Comparison of ENCODE assay signal across 32 mouse cellular contexts in genomic region chr9:54995645-54996044, GRCm38 (mm10). TPM values are rescaled to one million over a fixed set of nuclear protein-coding genes. Genes with fewer than 3 reads are reported as not detected.
DNase-seq lines count a peak whose midpoint lies in the region; ATAC-seq lines count a peak whose summit lies in the region.
"Had no signal": no experiment of that assay in that cellular context is flagged by ENCODE, and none has a peak within 500 bp of the region (broad histone marks: within the 10 kb centered on the region; RNA-seq: fewer than 3 reads in every experiment).

No protein-coding gene starts in this region.

- no peaks in the 10 kb centered on the region for H3K4me1 ChIP-seq in liver, embryonic 11.5 days (replicated peaks; ENCODE audit: control insufficient read depth, insufficient read depth, low read length)
- H3K4me1 ChIP-seq in liver, embryonic 16.5 days (ENCODE audit: control insufficient read depth, low read depth, low read length), result no peaks in the 10 kb centered on the region; the same call in 1 of the 2 replicates
- H3K4me1 ChIP-seq in forebrain, embryonic 11.5 days (replicated peaks; ENCODE audit: control insufficient read depth, insufficient read depth, low read length), result no peaks in the 10 kb centered on the region
- H3K4me1 ChIP-seq: forebrain, embryonic 12.5 days; heart, embryonic 15.5 days; limb, embryonic 15.5 days; lung, embryonic 15.5 days; midbrain, embryonic 13.5 days had no signal

- no peak overlapping the region for H3K9ac ChIP-seq in liver, embryonic 11.5 days (ENCODE audit: low read depth, low read length)
- H3K9ac ChIP-seq in liver, embryonic 16.5 days (ENCODE audit: low read depth, low read length), result no peak overlapping the region
- no peak overlapping the region for H3K9ac ChIP-seq in forebrain, embryonic 11.5 days (ENCODE audit: low read length)
- H3K9ac ChIP-seq: forebrain, embryonic 12.5 days; forebrain, postnatal 0 days; heart, embryonic 15.5 days; hindbrain, embryonic 13.5 days; limb, embryonic 15.5 days; lung, embryonic 15.5 days; midbrain, embryonic 13.5 days had no signal

- DNase-seq in liver, embryonic 11.5 days (ENCODE audit: low spot score), result no peak
- no peak for DNase-seq in liver
- no peak for DNase-seq in ovary, postnatal 14 days (ENCODE audit: low spot score)
- DNase-seq in forebrain, embryonic 11.5 days (ENCODE audit: low spot score), result no peak
- DNase-seq in cerebellum, postnatal 10 days, result no peak
- DNase-seq: adrenal gland, postnatal 36 days; cerebellum, adult 11 months; cerebellum, adult 9-11 months; forebrain, postnatal 0 days; kidney, postnatal 14 days; layer of hippocampus, adult 9-11 months; retina, postnatal 1 day; spleen, adult 18-20 months; thymus, postnatal 14 days had no signal

- peaks cover 2% of the 10 kb centered on the region; the same call in 1 of the 2 replicates for H3K27me3 ChIP-seq in liver, embryonic 11.5 days (replicated peaks; ENCODE audit: control insufficient read depth, insufficient read depth, low read length)
- peaks cover 2% of the 10 kb centered on the region; the same call in 1 of the 2 replicates for H3K27me3 ChIP-seq in liver, embryonic 16.5 days (ENCODE audit: control insufficient read depth, insufficient read depth, low read depth, low read length)
- no peaks in the 10 kb centered on the region for H3K27me3 ChIP-seq in forebrain, embryonic 11.5 days (ENCODE audit: control insufficient read depth, insufficient read depth, low read length)
- H3K27me3 ChIP-seq: forebrain, embryonic 12.5 days; heart, embryonic 15.5 days; hindbrain, embryonic 13.5 days; limb, embryonic 15.5 days; lung, embryonic 15.5 days; midbrain, embryonic 13.5 days had no signal

- ATAC-seq in liver, embryonic 11.5 days (replicated peaks; ENCODE audit: low FRiP score), result peak; percentile 71
- 0 out of 2 replicates have a peak, but pooled peaks have one; percentile 18 for ATAC-seq in common myeloid progenitor, adult 5-6 weeks (replicated peaks; ENCODE audit: low read depth, poor library complexity, severe bottlenecking)
- ATAC-seq in liver, embryonic 16.5 days (ENCODE audit: low read depth), result peak; percentile 56
- ATAC-seq in forebrain, embryonic 11.5 days (replicated peaks; ENCODE audit: low FRiP score), result no peak
- ATAC-seq: forebrain, postnatal 0 days; intestine, postnatal 0 days; midbrain, embryonic 13.5 days had no signal

- 24% methylated on average over 3 of the region's 3 CpGs for WGBS in liver, embryonic 11.5 days
- 13% methylated on average over 3 of the region's 3 CpGs for WGBS in liver, embryonic 16.5 days (ENCODE audit: insufficient replicate concordance)
- 92% methylated on average over 3 of the region's 3 CpGs for WGBS in forebrain, embryonic 11.5 days

- H3K36me3 ChIP-seq in liver, embryonic 11.5 days (ENCODE audit: control insufficient read depth, insufficient read depth, low read length), result no peaks in the 10 kb centered on the region
- no peaks in the 10 kb centered on the region for H3K36me3 ChIP-seq in liver, embryonic 16.5 days (ENCODE audit: control insufficient read depth, insufficient read depth)
- H3K36me3 ChIP-seq in forebrain, embryonic 11.5 days (ENCODE audit: control insufficient read depth, insufficient read depth, low read length), result no peaks in the 10 kb centered on the region
- H3K36me3 ChIP-seq: forebrain, embryonic 12.5 days; heart, embryonic 15.5 days; hindbrain, embryonic 13.5 days; limb, embryonic 10.5 days; limb, embryonic 15.5 days; lung, embryonic 15.5 days; midbrain, embryonic 13.5 days had no signal

- H3K4me3 ChIP-seq in liver, embryonic 11.5 days (ENCODE audit: low read depth, low read length), result no peak overlapping the region
- H3K4me3 ChIP-seq in liver, embryonic 16.5 days (ENCODE audit: low read depth, low read length), result no peak overlapping the region
- no peak overlapping the region for H3K4me3 ChIP-seq in forebrain, embryonic 11.5 days (ENCODE audit: low read depth, low read length)
- H3K4me3 ChIP-seq: erythroblast, embryonic 14.5 days; forebrain, embryonic 12.5 days; heart, embryonic 15.5 days; hindbrain, embryonic 13.5 days; limb, embryonic 10.5 days; limb, embryonic 15.5 days; lung, embryonic 15.5 days; midbrain, embryonic 13.5 days had no signal

- H3K9me3 ChIP-seq in liver, embryonic 11.5 days (ENCODE audit: control insufficient read depth, low read length), result no peaks in the 10 kb centered on the region
- no peaks in the 10 kb centered on the region for H3K9me3 ChIP-seq in liver, embryonic 16.5 days (replicated peaks; ENCODE audit: control insufficient read depth, low read length)
- H3K9me3 ChIP-seq in forebrain, embryonic 11.5 days (ENCODE audit: control insufficient read depth, low read length), result no peaks in the 10 kb centered on the region
- H3K9me3 ChIP-seq: forebrain, embryonic 12.5 days; heart, embryonic 15.5 days; hindbrain, embryonic 13.5 days; limb, embryonic 10.5 days; limb, embryonic 15.5 days; lung, embryonic 15.5 days; midbrain, embryonic 13.5 days had no signal

- no peak overlapping the region for H3K4me2 ChIP-seq in liver, embryonic 11.5 days
- no peak overlapping the region for H3K4me2 ChIP-seq in liver, embryonic 16.5 days (ENCODE audit: low read depth, low read length)
- no peak overlapping the region for H3K4me2 ChIP-seq in forebrain, embryonic 11.5 days (ENCODE audit: low read depth, low read length, severe bottlenecking)
- H3K4me2 ChIP-seq: forebrain, embryonic 12.5 days; heart, embryonic 15.5 days; hindbrain, embryonic 13.5 days; limb, embryonic 15.5 days; lung, embryonic 15.5 days; midbrain, embryonic 13.5 days had no signal

- H3K27ac ChIP-seq in liver, embryonic 11.5 days (ENCODE audit: low read depth, low read length), result no peak overlapping the region
- H3K27ac ChIP-seq in liver, embryonic 16.5 days (ENCODE audit: low read length), result no peak overlapping the region
- no peak overlapping the region for H3K27ac ChIP-seq in forebrain, embryonic 11.5 days (ENCODE audit: low read depth, low read length)
- H3K27ac ChIP-seq: forebrain, embryonic 12.5 days; heart, embryonic 15.5 days; hindbrain, embryonic 13.5 days; limb, embryonic 10.5 days; limb, embryonic 15.5 days; lung, embryonic 15.5 days; midbrain, embryonic 13.5 days had no signal

RNA-seq across cellular contexts. Expression of gene Chrna5, which starts 15.0 kb away (rescaled TPM):
- polyA plus RNA-seq in liver, embryonic 11.5 days (2014; fragmentation: Nextera tagmentation; extraction: Ambion mirVana), result 0.06 TPM in 1 of 2 replicates, not detected in the other
- not detected in 2 replicates for total RNA-seq in common myeloid progenitor, adult 5-6 weeks (2017)
- polyA plus RNA-seq in liver, embryonic 16.5 days (2015; fragmentation: Nextera tagmentation; extraction: Ambion mirVana), result not detected in 2 replicates
- 0.43 and 0.96 TPM in 2 replicates for polyA plus RNA-seq in forebrain, embryonic 11.5 days (2014; fragmentation: Nextera tagmentation; extraction: Ambion mirVana)
- total RNA-seq: heart, postnatal 25 days; megakaryocyte, adult 5-6 weeks; monocyte, adult 5-6 weeks had no signal
- polyA plus RNA-seq: erythroblast, embryonic 14.5 days had no signal

RNA-seq across cellular contexts. Expression of gene Chrna3, which starts 30.7 kb away (rescaled TPM):
- polyA plus RNA-seq in liver, embryonic 11.5 days (2014; fragmentation: Nextera tagmentation; extraction: Ambion mirVana), result 0.16 and 0.18 TPM in 2 replicates
- total RNA-seq in common myeloid progenitor, adult 5-6 weeks (2017), result not detected in 2 replicates
- 0.05 TPM in 1 of 2 replicates, not detected in the other for polyA plus RNA-seq in liver, embryonic 16.5 days (2015; fragmentation: Nextera tagmentation; extraction: Ambion mirVana)
- 9.6 and 9.8 TPM in 2 replicates for polyA plus RNA-seq in forebrain, embryonic 11.5 days (2014; fragmentation: Nextera tagmentation; extraction: Ambion mirVana)
- total RNA-seq: gastrocnemius, adult 8-10 months; heart, postnatal 25 days; megakaryocyte, adult 5-6 weeks; monocyte, adult 5-6 weeks had no signal
- polyA plus RNA-seq: erythroblast, embryonic 14.5 days had no signal

RNA-seq across cellular contexts. Expression of gene AY074887, which starts 44.8 kb away (rescaled TPM):
- 0.91 and 1.3 TPM in 2 replicates for polyA plus RNA-seq in liver, embryonic 11.5 days (2014; fragmentation: Nextera tagmentation; extraction: Ambion mirVana)
- 0.91 TPM in 1 of 2 replicates, not detected in the other for total RNA-seq in common myeloid progenitor, adult 5-6 weeks (2017)
- polyA plus RNA-seq in liver, embryonic 16.5 days (2015; fragmentation: Nextera tagmentation; extraction: Ambion mirVana), result 0.31 TPM in 1 of 2 replicates, not detected in the other
- 0.86 and 1.6 TPM in 2 replicates for polyA plus RNA-seq in forebrain, embryonic 11.5 days (2014; fragmentation: Nextera tagmentation; extraction: Ambion mirVana)
- total RNA-seq: adrenal gland, adult 18-20 months; adrenal gland, postnatal 36 days; forebrain, postnatal 0 days; gastrocnemius, adult 8-10 months; heart, postnatal 25 days; left cerebral cortex, postnatal 10 days; megakaryocyte, adult 5-6 weeks; monocyte, adult 5-6 weeks had no signal
- polyA plus RNA-seq: cortical plate, adult 2 months; erythroblast, embryonic 14.5 days had no signal

RNA-seq across cellular contexts. Expression of gene Psma4, which starts 45.1 kb away (rescaled TPM):
- polyA plus RNA-seq in liver, embryonic 11.5 days (2014; fragmentation: Nextera tagmentation; extraction: Ambion mirVana), result 326 and 329 TPM in 2 replicates
- 350 and 399 TPM in 2 replicates for total RNA-seq in common myeloid progenitor, adult 5-6 weeks (2017)
- 117 and 128 TPM in 2 replicates for polyA plus RNA-seq in liver, embryonic 16.5 days (2015; fragmentation: Nextera tagmentation; extraction: Ambion mirVana)
- polyA plus RNA-seq in forebrain, embryonic 11.5 days (2014; fragmentation: Nextera tagmentation; extraction: Ambion mirVana), result 300 and 313 TPM in 2 replicates

RNA-seq across cellular contexts. Expression of gene Chrnb4, which starts 52.9 kb away (rescaled TPM):
- 0.12 and 0.14 TPM in 2 replicates for polyA plus RNA-seq in liver, embryonic 11.5 days (2014; fragmentation: Nextera tagmentation; extraction: Ambion mirVana)
- total RNA-seq in common myeloid progenitor, adult 5-6 weeks (2017), result not detected in 2 replicates
- polyA plus RNA-seq in liver, embryonic 16.5 days (2015; fragmentation: Nextera tagmentation; extraction: Ambion mirVana), result 0.04 TPM in 1 of 2 replicates, not detected in the other
- 2.4 and 2.5 TPM in 2 replicates for polyA plus RNA-seq in forebrain, embryonic 11.5 days (2014; fragmentation: Nextera tagmentation; extraction: Ambion mirVana)
- total RNA-seq: heart, postnatal 25 days; monocyte, adult 5-6 weeks had no signal
- polyA plus RNA-seq: erythroblast, embryonic 14.5 days had no signal
